In the genomic region with DNA sequence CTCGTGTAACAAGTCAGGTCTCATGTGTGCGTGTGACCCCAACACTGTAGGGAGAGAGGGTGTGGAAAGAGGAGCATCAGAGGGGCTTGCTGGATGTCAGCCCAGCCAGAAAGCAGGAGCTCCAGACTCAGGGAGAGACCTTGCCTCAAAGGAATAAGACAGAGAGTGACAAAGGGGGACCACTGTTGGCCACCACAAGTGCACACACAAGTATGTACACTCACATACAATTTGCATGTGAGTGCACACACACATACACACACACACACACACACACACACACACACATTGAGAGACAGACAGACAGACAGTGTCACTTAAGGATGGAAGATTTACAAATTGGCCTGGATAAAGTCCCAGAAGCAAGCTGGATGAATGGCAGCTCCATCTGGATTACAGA, we compare ENCODE assay signal across 22 mouse cellular contexts. TPM values are rescaled to one million over a fixed set of nuclear protein-coding genes. Genes with fewer than 3 reads are reported as not detected.
DNase-seq lines count a peak whose midpoint lies in the region; ATAC-seq and TF ChIP-seq lines count a peak whose summit lies in the region.
"Had no signal": no experiment of that assay in that cellular context is flagged by ENCODE, and none has a peak within 500 bp of the region (broad histone marks: within the 10 kb centered on the region; RNA-seq: fewer than 3 reads in every experiment).

No protein-coding gene starts in this region.

- H3K4me2 ChIP-seq in midbrain, embryonic 11.5 days: no peak overlapping the region
- no peak overlapping the region for H3K4me2 ChIP-seq in midbrain, postnatal 0 days (ENCODE audit: low read depth, low read length, poor library complexity, severe bottlenecking)

- no peak for TF ChIP-seq POLR2A in thymus, adult 2 months (IDR thresholded peaks at IDR 0.05; ENCODE audit: control insufficient read depth, extremely low read depth, insufficient read depth, low read length, poor library complexity)

- no peak overlapping the region for H3K27ac ChIP-seq in midbrain, embryonic 11.5 days (ENCODE audit: low read depth, low read length)
- H3K27ac ChIP-seq in midbrain, postnatal 0 days (ENCODE audit: low read depth, low read length): no peak overlapping the region
- peak overlapping the region; percentile 58 for H3K27ac ChIP-seq in thymus, adult 2 months (ENCODE audit: control insufficient read depth, insufficient read depth, low read length)

- H3K27me3 ChIP-seq in megakaryocyte, embryonic 14.5 days (replicated peaks): peaks cover 4% of the 10 kb centered on the region
- no peaks in the 10 kb centered on the region for H3K27me3 ChIP-seq in midbrain, embryonic 11.5 days (ENCODE audit: control insufficient read depth, insufficient read depth, low read length)
- no peaks in the 10 kb centered on the region for H3K27me3 ChIP-seq in midbrain, postnatal 0 days (ENCODE audit: insufficient read depth, low read length)
- no peaks in the 10 kb centered on the region for H3K27me3 ChIP-seq in thymus, adult 2 months (ENCODE audit: control insufficient read depth, insufficient read depth, low read length)
- H3K27me3 ChIP-seq: CH12.LX, Patski had no signal

- no peaks in the 10 kb centered on the region for H3K36me3 ChIP-seq in megakaryocyte, embryonic 14.5 days (replicated peaks; ENCODE audit: low read length)
- no peaks in the 10 kb centered on the region for H3K36me3 ChIP-seq in midbrain, embryonic 11.5 days (ENCODE audit: control insufficient read depth, insufficient read depth, low read length)
- no peaks in the 10 kb centered on the region for H3K36me3 ChIP-seq in midbrain, postnatal 0 days (ENCODE audit: insufficient read depth, low read length)
- no peaks in the 10 kb centered on the region for H3K36me3 ChIP-seq in thymus, adult 2 months (ENCODE audit: control insufficient read depth, insufficient read depth, low read length)
- H3K36me3 ChIP-seq: G1E had no signal

- TF ChIP-seq CTCF in midbrain, postnatal 0 days (IDR thresholded peaks at IDR 0.05): no peak
- no peak for TF ChIP-seq CTCF in thymus, adult 2 months (IDR thresholded peaks at IDR 0.05; ENCODE audit: borderline replicate concordance, control insufficient read depth, extremely low read depth, insufficient read depth, low read length, poor library complexity)

- WGBS in midbrain, embryonic 11.5 days: 100% methylated on average over 2 of the region's 2 CpGs
- 92% methylated on average over 2 of the region's 2 CpGs for WGBS in midbrain, postnatal 0 days
- WGBS in thymus, adult 2 months: 46% methylated on average over 2 of the region's 2 CpGs

- H3K9ac ChIP-seq in midbrain, embryonic 11.5 days (ENCODE audit: low read length): no peak overlapping the region
- no peak overlapping the region for H3K9ac ChIP-seq in midbrain, postnatal 0 days (replicated peaks; ENCODE audit: low read length, poor library complexity, severe bottlenecking)

- H3K9me3 ChIP-seq in megakaryocyte, embryonic 14.5 days: 0 out of 2 replicates have a peak, but pooled peaks cover 3% of the 10 kb centered on the region
- H3K9me3 ChIP-seq in midbrain, embryonic 11.5 days (ENCODE audit: control insufficient read depth, low read length): no peaks in the 10 kb centered on the region
- no peaks in the 10 kb centered on the region for H3K9me3 ChIP-seq in midbrain, postnatal 0 days (ENCODE audit: low read length)

- DNase-seq in heart, adult 11 months: peak; percentile 54
- no peak for DNase-seq in heart, adult 9 months (ENCODE audit: low spot score in 2 of 2)
- DNase-seq in midbrain, embryonic 11.5 days (ENCODE audit: low spot score, missing footprints): peak; percentile 62
- DNase-seq in midbrain, postnatal 0 days (ENCODE audit: low spot score): no peak
- no peak for DNase-seq in thymus, adult 2 months
- DNase-seq in thymus, postnatal 4 days: no peak
- DNase-seq: adrenal gland, adult 2 months; adrenal gland, adult 8-10 months; adrenal gland, postnatal 10 days; adrenal gland, postnatal 14 days; adrenal gland, postnatal 25 days; adrenal gland, postnatal 36 days; B cell, adult 2 months; cerebellum, adult 11 months; cerebellum, adult 11-12 months had no signal

- ATAC-seq in megakaryocyte, adult 5-6 weeks (ENCODE audit: poor library complexity, severe bottlenecking): no peak
- ATAC-seq in midbrain, embryonic 11.5 days (ENCODE audit: low FRiP score): no peak
- ATAC-seq in midbrain, postnatal 0 days (ENCODE audit: low FRiP score): no peak
- ATAC-seq: activated CD4-positive, CD25-positive, alpha-beta regulatory T cell, adult 4 months; CD4-positive, CD25-positive, alpha-beta regulatory T cell, adult 4 months; Patski had no signal

- peak overlapping the region; percentile 38 for H3K4me3 ChIP-seq in megakaryocyte, embryonic 14.5 days (replicated peaks)
- H3K4me3 ChIP-seq in midbrain, embryonic 11.5 days (ENCODE audit: low read depth, low read length): no peak overlapping the region
- H3K4me3 ChIP-seq in midbrain, postnatal 0 days (ENCODE audit: low read depth, low read length): no peak overlapping the region
- no peak overlapping the region for H3K4me3 ChIP-seq in thymus, adult 2 months (ENCODE audit: control insufficient read depth, insufficient read depth, low read length)

- peaks cover 46% of the 10 kb centered on the region for H3K4me1 ChIP-seq in megakaryocyte, embryonic 14.5 days
- no peaks in the 10 kb centered on the region for H3K4me1 ChIP-seq in midbrain, embryonic 11.5 days (ENCODE audit: control insufficient read depth, insufficient read depth, low read length)
- no peaks in the 10 kb centered on the region for H3K4me1 ChIP-seq in midbrain, postnatal 0 days (ENCODE audit: insufficient read depth, low read length)
- peaks cover 25% of the 10 kb centered on the region for H3K4me1 ChIP-seq in thymus, adult 2 months (replicated peaks; ENCODE audit: control insufficient read depth, insufficient read depth, low read length)

RNA-seq across cellular contexts. Expression of a gene that starts 25.2 kb away (rescaled TPM):
- polyA plus RNA-seq in megakaryocyte, embryonic 14.5 days (2012; ENCODE audit: insufficient read depth, low replicate concordance): 11.5 and 54.4 TPM in 2 replicates
- 14.9 and 16.4 TPM in 2 replicates for total RNA-seq in megakaryocyte, adult 5-6 weeks (2015)
- total RNA-seq in megakaryocyte, adult 5-6 weeks (2017): 21.1 and 49.6 TPM in 2 replicates
- polyA plus RNA-seq in midbrain, embryonic 11.5 days (2014; fragmentation: Nextera tagmentation; extraction: Ambion mirVana): 56.7 and 59.0 TPM in 2 replicates
- 22.7 and 32.9 TPM in 2 replicates for total RNA-seq in midbrain, postnatal 0 days (2014; rRNA removed)
- 15.8 and 19.1 TPM in 2 replicates for polyA plus RNA-seq in midbrain, postnatal 0 days (2015; fragmentation: Nextera tagmentation; extraction: Ambion mirVana)
- 23.3 and 34.8 TPM in 2 replicates for polyA plus RNA-seq in thymus, adult 2 months (2012; rRNA removed)

Comparison
In these comparisons a context has a peak if more than half of its experiments do, and no peak if none do; other contexts are left out.
1. DNase-seq: peak in heart, adult 11 months (single experiment) and midbrain, embryonic 11.5 days (single experiment); none in heart, adult 9 months (0 of 2), midbrain, postnatal 0 days (single experiment), thymus, adult 2 months (single experiment) and thymus, postnatal 4 days (single experiment).